Mouse (Mus musculus): ENCODE measurements around the gene Ccdc115.
"Not testable (repeated sequence)": the region's sequence is repeated elsewhere in the genome, so short reads cannot be mapped to it uniquely, and the experiment has no call there.

Ccdc115 gene

DNA sequence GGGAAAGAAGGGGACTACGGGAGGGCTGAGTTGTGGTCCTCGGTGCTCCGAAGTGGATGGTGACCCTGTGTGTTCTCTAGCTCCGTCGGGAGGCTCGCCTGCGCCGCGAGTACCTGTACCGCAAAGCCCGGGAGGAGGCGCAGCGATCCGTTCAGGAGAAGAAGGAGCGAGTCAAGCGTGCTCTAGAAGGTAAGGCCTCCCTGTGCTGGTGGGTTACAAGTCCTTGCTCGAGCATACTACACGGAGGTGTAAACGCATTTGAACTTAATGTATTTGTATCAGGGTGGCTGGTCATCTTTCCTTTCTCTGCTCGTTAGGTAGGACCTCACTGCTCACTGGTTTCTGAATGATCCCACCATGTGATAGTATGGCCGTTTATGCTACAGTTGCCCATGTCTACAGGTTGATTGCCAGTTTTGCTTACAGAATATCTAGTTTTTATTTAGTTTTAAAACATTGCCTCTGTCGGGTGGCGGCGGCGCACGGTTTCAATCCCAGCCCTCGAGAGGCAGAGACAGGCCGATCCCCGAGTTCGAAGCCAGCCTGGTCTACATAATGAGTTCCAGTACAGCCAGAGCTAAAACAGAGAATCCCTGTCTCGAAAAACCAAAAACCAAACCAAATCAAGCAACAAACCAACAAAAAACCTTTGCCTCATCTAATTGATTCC is 624 bp upstream of the Ccdc115 start:
- DNase-seq (ENCODE audit: extremely low read depth, low read depth, low spot score), result no peak

DNA sequence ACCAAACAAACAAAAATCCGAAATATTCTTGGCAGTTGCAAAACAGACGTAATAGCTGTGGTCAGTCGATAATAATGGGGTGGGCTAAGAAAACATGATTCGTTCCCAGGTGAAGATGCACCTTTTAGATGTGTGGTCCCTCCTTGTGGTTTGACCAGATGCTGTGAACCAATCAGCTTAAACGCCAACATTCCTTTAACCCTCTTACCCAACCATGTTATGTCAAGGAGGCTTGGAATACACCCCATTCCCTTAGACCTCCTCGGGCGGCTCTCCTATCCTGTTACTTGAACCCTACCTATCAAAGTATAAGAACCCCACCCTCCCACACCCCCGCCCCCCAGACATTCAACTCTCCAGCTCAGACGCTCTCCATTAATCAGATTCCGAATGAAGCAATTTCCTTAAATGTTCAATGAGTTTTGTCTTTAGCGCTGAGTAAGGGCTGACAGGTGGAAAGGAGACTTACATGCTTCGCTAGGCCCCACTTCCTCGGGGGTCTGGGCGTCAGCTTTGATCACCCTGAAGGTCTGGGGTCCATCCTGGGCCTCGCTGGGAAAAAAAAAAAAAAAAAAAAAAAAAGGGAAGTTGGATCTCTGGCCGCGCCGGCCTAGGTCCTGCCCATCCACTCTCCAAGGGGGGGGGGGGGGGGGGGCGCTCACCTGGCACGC is 956 bp downstream of the Ccdc115 start:
- no peak for DNase-seq (ENCODE audit: extremely low read depth, low read depth, low spot score)

DNA sequence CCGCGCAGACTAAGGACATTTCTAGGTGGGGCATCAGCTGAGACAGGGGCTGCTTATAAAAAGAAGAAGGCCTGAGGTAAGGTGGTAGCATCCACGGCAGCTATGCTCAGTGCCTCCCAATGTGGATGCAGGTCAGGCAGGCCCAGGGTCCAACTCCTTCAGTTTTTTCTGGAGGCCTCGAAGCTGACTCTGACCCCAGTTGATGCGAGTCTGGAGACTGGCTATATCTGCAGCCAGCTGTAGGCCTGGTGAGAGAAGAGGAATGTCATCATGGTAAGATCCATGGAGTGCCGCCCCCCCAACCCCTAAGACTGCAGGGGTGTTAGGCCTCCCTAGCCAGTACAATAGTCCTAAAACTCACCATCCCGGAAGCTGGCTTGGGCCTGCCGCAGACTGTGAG is 2.1 kb downstream of the Ccdc115 start:
- DNase-seq (ENCODE audit: extremely low read depth, low read depth, low spot score), result not testable (repeated sequence)

- no peak for DNase-seq (ENCODE audit: extremely low read depth, low read depth, low spot score)
Observed at GRCm38 (mm10) chr1:34436374-34436773, 3.1 kb downstream of the Ccdc115 start.

DNA sequence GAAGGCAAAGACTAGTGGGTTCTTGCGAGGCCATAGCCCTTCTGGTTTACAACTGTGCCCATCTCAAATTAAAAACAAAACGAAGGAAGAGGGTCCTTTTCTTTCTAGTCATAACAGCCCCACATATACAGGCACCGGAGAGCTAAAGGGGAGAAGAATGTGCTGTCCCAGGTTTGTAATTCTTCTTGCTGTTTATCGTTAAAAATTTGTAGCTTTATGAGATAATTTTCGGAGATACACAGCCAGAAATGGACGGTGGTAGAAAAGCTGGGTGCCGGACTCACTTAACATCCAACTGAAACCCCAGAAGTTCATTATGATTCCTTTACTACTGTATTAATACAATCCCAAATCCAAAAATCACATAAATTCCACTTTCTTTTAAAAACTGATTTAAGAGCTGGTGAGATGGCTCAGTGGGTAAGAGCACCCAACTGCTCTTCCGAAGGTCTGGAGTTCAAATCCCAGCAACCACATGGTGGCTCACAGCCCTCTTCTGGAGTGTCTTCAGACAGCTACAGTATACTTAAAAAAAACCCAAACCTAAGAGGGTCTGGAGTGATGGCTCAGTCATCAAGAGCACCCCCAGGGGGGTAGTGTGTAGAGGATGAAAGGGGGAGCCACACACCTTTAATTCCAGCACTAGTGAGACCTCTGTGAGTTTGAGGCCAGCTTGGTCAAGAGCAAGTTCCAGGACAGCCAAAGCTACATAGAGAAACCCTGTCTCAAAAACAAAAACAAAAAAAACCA is 3.9 kb downstream of the Ccdc115 start:
- no peak for DNase-seq (ENCODE audit: extremely low read depth, low read depth, low spot score)

GRCm38 (mm10) chr1:34434660-34435160 is 4.8 kb downstream of the Ccdc115 start:
- DNase-seq (ENCODE audit: extremely low read depth, low read depth, low spot score), result no peak

DNA sequence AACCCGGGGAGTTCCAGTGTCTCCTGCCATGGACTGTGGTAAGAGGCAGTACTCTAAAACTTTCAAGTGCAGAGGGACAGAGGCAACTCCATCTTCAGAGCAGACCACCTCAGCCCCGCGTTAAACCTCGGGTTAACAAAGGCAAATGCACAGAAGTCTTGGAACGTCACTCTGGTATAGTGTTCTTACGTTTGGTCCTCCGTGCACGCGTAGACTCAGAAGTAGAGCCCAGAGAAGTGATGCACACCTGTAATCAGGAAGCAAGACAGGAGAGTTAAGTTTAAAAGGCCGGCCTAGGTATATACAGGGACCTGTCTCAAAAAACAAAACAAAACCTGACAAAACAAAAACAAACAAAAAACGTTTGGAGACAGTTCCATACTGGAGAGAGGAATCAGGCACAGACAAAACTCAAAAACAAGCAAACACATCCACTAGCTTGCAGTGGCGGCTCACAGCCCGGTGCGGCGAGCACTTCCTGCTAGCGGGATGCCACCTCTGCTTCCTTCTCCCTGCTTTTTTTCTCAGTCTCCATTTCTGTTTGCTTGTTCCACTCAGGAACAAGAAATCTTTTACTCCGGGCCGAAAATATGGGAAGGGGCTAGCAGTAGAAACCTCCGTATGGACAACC is 5.5 kb downstream of the Ccdc115 start:
- DNase-seq (ENCODE audit: extremely low read depth, low read depth, low spot score), result no peak

- no peak for DNase-seq (ENCODE audit: extremely low read depth, low read depth, low spot score)
Observed at GRCm38 (mm10) chr1:34432776-34433481, 6.5 kb downstream of the Ccdc115 start.

DNA sequence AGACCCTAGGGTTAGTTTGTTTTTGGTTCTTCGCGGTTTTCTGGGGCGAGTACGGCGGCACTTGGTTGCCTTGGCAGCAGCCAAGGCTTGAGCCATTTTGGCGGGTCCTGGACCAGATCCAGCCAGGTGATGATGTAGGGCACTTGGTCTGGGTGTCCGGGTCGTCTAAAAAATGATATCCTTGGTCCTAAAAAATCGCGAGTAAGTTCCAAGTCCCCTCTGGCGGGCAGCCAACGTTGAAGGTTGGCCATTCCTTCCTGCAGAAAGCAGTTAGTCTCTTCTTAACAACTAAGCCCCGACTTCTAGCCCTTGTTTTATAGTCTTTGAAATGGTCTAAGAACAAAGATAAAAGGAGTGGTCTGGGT is 7.1 kb downstream of the Ccdc115 start:
- no peak for DNase-seq (ENCODE audit: extremely low read depth, low read depth, low spot score)

DNA sequence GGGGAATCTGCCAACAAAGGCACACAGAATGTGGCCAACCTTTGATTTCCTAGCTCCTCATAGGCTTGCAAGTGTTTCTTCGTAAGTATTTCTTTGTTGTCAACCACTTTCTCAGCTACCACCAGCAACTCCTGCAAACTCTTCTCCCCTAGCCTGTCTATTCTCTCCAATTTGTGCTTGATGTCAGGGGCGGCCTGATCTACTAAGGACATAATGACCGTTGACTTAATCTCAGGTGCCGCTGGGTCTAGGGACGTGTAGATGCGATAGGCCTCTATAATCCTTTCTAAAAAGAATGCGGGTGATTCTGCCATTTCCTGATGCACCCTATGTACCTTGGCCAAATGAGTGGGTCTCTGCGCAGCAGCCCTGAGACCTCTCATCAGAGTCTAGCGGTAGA is 8.0 kb downstream of the Ccdc115 start:
- no peak for DNase-seq (ENCODE audit: extremely low read depth, low read depth, low spot score)

- no peak for DNase-seq (ENCODE audit: extremely low read depth, low read depth, low spot score)
Observed at GRCm38 (mm10) chr1:34430981-34431380, 8.5 kb downstream of the Ccdc115 start.

- no peak for DNase-seq (ENCODE audit: extremely low read depth, low read depth, low spot score)
Observed at GRCm38 (mm10) chr1:34429281-34429680, 10.2 kb downstream of the Ccdc115 start.

GRCm38 (mm10) chr1:34428466-34428865 is 11.0 kb downstream of the Ccdc115 start:
- DNase-seq (ENCODE audit: extremely low read depth, low read depth, low spot score), result no peak

GRCm38 (mm10) chr1:34399182-34399953 is 40.1 kb downstream of the Ccdc115 start:
- DNase-seq (ENCODE audit: extremely low read depth, low read depth, low spot score), result no peak

DNA sequence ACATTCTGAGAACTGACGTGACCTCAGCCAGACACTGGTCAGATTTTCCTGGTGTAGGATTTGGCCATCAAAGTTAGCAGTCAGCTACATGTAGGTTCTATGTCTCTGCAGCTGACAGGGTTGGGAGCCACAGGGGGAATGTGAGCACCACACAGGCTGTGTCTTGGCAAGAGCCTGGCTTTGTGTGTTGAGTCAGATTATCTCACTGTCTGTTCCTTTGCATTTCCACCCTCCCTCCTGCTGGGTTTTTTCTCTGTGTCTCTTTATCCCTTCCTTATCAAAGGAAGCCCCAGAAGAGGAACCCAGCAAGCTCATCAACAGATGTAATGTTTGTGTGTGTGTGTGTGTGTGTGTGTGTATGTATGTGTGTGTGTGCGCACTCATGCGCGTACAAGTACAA is 43.2 kb downstream of the Ccdc115 start:
- DNase-seq (ENCODE audit: extremely low read depth, low read depth, low spot score), result no peak

DNA sequence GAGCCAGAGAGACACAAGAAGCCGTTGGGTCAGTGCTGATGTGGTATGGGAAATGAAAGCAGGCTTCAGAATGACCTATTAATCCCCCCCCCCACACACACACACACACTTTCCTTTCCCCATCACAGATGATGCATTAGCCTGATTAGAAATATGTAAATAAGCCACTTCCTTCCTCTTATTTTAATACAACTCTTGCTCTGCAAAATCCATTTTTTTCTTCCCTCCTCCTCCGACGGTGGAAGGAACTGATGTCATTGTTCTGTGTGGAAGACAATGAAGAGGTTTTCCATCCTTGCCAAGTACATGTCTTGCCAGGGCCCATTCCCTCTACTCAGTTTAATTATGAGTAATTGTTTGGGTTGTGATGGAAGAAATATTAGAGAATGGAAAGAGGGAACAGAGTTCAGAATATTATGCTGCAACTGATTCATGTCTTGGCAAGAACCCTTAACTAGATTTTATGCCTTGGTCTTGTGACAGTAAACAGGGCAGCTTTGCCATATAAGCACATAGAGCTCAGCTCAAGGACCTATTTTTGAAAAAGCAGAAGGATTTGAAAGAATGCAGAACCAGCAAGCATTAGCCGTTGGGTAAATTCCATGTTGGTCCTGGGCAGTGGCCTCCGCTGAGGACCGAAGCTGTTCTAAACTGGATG is 50.1 kb downstream of the Ccdc115 start:
- no peak for DNase-seq (ENCODE audit: extremely low read depth, low read depth, low spot score)

GRCm38 (mm10) chr1:34388849-34389233 is 50.6 kb downstream of the Ccdc115 start:
- no peak for DNase-seq (ENCODE audit: extremely low read depth, low read depth, low spot score)

DNA sequence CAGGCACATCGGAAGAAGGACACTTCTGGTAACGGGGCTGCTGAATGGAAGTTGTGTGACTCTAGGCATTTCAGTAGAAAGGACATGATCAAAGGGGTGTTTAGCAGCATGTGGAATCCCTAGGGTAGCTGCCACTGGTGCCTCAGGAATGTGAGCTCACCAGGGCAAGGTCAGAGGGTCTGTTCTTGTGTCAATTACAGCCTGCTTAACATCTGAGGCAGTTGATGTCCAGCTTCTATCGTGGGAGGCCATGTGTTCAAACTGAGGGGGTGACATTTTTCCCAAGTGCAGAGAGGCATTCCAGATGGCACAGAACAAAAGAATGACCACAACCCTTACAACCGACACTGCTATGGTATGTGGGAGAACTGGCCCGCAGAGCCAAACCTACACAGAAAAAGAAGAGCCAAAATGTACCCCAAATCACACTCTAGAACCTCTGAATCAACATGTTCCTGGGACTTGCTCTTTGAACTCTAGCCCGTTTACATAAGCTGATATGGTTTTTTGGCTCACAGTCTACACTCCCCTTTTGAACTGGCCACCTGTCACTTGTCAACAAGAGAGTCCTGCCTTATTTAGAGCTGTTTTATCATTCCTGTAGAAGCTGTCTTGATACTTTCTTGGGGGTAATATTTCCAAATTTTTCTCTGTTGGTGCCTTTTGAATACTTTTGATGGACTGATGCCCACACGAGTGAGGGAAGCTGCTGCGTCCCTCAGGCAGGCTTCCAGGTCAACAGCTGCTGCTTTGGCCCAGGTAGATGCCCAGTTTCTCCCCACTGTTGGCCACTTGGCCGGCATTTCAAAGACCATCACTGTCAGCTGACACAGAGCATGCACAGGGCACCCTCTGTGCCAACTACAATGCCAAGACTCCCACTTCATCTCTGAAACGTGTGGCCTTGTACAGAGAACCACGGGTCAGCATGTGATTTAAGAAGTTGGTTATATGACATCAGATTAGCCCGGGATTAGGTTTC is 51.8 kb downstream of the Ccdc115 start:
- no peak for DNase-seq (ENCODE audit: extremely low read depth, low read depth, low spot score)
